Mouse (Mus musculus) MEL-GATA-1-ER (cell line): ENCODE data around the gene Tada2a.

Source experiments
- DNase-seq: peaks from one replicate; pipeline ENCODE4 v3.0.0-alpha.2; 2012; ENCODE audit warnings: low read depth; ENCODE audit errors: extremely low read depth

Gene Tada2a

GRCm38 (mm10) chr11:84128943-84129798 is at the start of gene Tada2a, which contains the start of gene Acaca:
Gene Tada2a (minus strand): TSS chr11:84129600.
Gene Acaca (plus strand): TSS chr11:84129672.
- peak; percentile 34 for DNase-seq

- DNase-seq: no peak
Measured at GRCm38 (mm10) chr11:84178571-84178970, 49.2 kb upstream of the Tada2a start.

- DNase-seq: no peak
Measured at GRCm38 (mm10) chr11:84172539-84173435, 43.4 kb upstream of the Tada2a start.

- DNase-seq: no peak
Measured at GRCm38 (mm10) chr11:84168701-84169288, 39.4 kb upstream of the Tada2a start.

GRCm38 (mm10) chr11:84167046-84167526 is 37.7 kb upstream of the Tada2a start, which contains the start of gene Gm11437:
Gene Gm11437 (minus strand): TSS chr11:84167476.
- no peak for DNase-seq

GRCm38 (mm10) chr11:84164561-84164960 is 35.2 kb upstream of the Tada2a start:
- no peak for DNase-seq

- DNase-seq: no peak
Measured at GRCm38 (mm10) chr11:84164123-84164522, 34.7 kb upstream of the Tada2a start.

- no peak for DNase-seq
Measured at GRCm38 (mm10) chr11:84156535-84157262, 27.3 kb upstream of the Tada2a start.

- peak; percentile 43 for DNase-seq
Measured at GRCm38 (mm10) chr11:84150884-84151283, 21.5 kb upstream of the Tada2a start.

GRCm38 (mm10) chr11:84146081-84146480 is 16.7 kb upstream of the Tada2a start:
- no peak for DNase-seq

- no peak for DNase-seq
Measured at GRCm38 (mm10) chr11:84145201-84145798, 15.9 kb upstream of the Tada2a start.

- peak; percentile 66 for DNase-seq
Measured at GRCm38 (mm10) chr11:84141752-84142151, 12.4 kb upstream of the Tada2a start.

GRCm38 (mm10) chr11:84136453-84136852 is 7.1 kb upstream of the Tada2a start:
- no peak for DNase-seq

- DNase-seq: peak; percentile 18
Measured at GRCm38 (mm10) chr11:84134331-84134860, 5.0 kb upstream of the Tada2a start.

GRCm38 (mm10) chr11:84129799-84130185 is 392 bp upstream of the Tada2a start:
- DNase-seq: no peak

GRCm38 (mm10) chr11:84127977-84128376 is 1.4 kb downstream of the Tada2a start:
- no peak for DNase-seq

GRCm38 (mm10) chr11:84121051-84121956 is 8.1 kb downstream of the Tada2a start:
- DNase-seq: no peak

- DNase-seq: no peak
Measured at GRCm38 (mm10) chr11:84117431-84117830, 12.0 kb downstream of the Tada2a start.

- DNase-seq: no peak
Measured at GRCm38 (mm10) chr11:84116221-84116620, 13.2 kb downstream of the Tada2a start.
